Mouse (Mus musculus) ES-Bruce4 (cell line): ENCODE data around the gene Preb.

ENCODE experiments used
- CTCF ChIP-seq: IDR thresholded peaks from one replicate; pipeline ENCODE4 v1.8.1; 2011; ENCODE audit warnings: low read depth, low read length
- EP300 ChIP-seq: IDR thresholded peaks from 2 replicates; pipeline ENCODE4 v1.6.1; 2011; ENCODE audit warnings: low read depth, low read length; ENCODE audit not compliant: insufficient read depth
- POLR2A ChIP-seq: IDR thresholded peaks from one replicate; pipeline ENCODE4 v1.8.1; 2011; ENCODE audit warnings: low read length; ENCODE audit not compliant: insufficient read depth

GRCm38 (mm10) chr5:30918691-30919090, 41.5 kb downstream of the Preb start:
- TF ChIP-seq CTCF (no peak), EP300 (no peak), POLR2A (no peak)
